Mouse (Mus musculus) left cerebral cortex, adult 18-20 months (tissue): Measurements from ENCODE around the gene Eif2s1. TPM values are rescaled to one million over a fixed set of nuclear protein-coding genes. Genes with fewer than 3 reads are reported as not detected.
"Not testable (repeated sequence)": the region's sequence is repeated elsewhere in the genome, so short reads cannot be mapped to it uniquely, and the experiment has no call there.

Experiments
- DNase-seq, 2 experiments: peaks; one replicate each; pipeline ENCODE4 v3.0.0; 2021 to 2022; ENCODE audit warnings: low spot score in 2 of 2, mixed read lengths in 1 of 2
- total RNA-seq, 2 experiments: library from RNA; stranded (reverse); gene quantifications; 2 replicates each; pipeline ENCODE4 v1.2.3; 2021

Gene Eif2s1
- total RNA-seq, 2 experiments from 2014 or later: 48.9 to 52.7 TPM

- DNase-seq: peak; percentile 28 to 60
Observed at GRCm38 (mm10) chr12:78911707-78912417, 50.2 kb downstream of the Eif2s1 start.

- no peak for DNase-seq
Observed at GRCm38 (mm10) chr12:78914458-78914857, 52.8 kb downstream of the Eif2s1 start.

- no peak for DNase-seq
Observed at GRCm38 (mm10) chr12:78915561-78915960, 53.9 kb downstream of the Eif2s1 start.

- no peak for DNase-seq
Observed at GRCm38 (mm10) chr12:78916278-78916677, 54.7 kb downstream of the Eif2s1 start.

- DNase-seq: peak; percentile 87 to 88
Observed at GRCm38 (mm10) chr12:78918227-78919078, 56.8 kb downstream of the Eif2s1 start.

GRCm38 (mm10) chr12:78919079-78919712 is 57.6 kb downstream of the Eif2s1 start:
- peak; percentile 61 to 72 for DNase-seq

GRCm38 (mm10) chr12:78921421-78921820 is 59.8 kb downstream of the Eif2s1 start:
- DNase-seq: no peak

- no peak for DNase-seq
Observed at GRCm38 (mm10) chr12:78922058-78922457, 60.4 kb downstream of the Eif2s1 start.

GRCm38 (mm10) chr12:78922977-78923376 is 61.4 kb downstream of the Eif2s1 start:
- DNase-seq: not testable (repeated sequence)

- DNase-seq: peak in 1 of 2 experiments; percentile 14
Observed at GRCm38 (mm10) chr12:78923539-78924189, 62.0 kb downstream of the Eif2s1 start.

GRCm38 (mm10) chr12:78927287-78927686 is 65.7 kb downstream of the Eif2s1 start:
- no peak for DNase-seq

GRCm38 (mm10) chr12:78929900-78930299 is 68.3 kb downstream of the Eif2s1 start:
- no peak for DNase-seq

GRCm38 (mm10) chr12:78936494-78936893 is 74.9 kb downstream of the Eif2s1 start:
- DNase-seq: no peak

Other genes with a start within 250 kb of the Eif2s1 start
- gene Fam71d, start 170.3 kb upstream of the Eif2s1 start, total RNA-seq: 1 to 10 TPM in 1 of 2 experiments, under 1 TPM in 1; 0.35 to 1.8 TPM
- gene Mpp5, start 112.9 kb upstream of the Eif2s1 start, total RNA-seq: 10 to 100 TPM; 23.6 to 27.7 TPM
- gene Atp6v1d, start 181 bp upstream of the Eif2s1 start, total RNA-seq: 100 to 1,000 TPM; 301 to 302 TPM
- gene Plek2, start 45.1 kb downstream of the Eif2s1 start, total RNA-seq: under 1 TPM; 0.21 to 0.30 TPM
- 10 to 100 TPM; 24.8 to 25.5 TPM for gene Tmem229b, start 145.8 kb downstream of the Eif2s1 start, total RNA-seq
- 10 to 100 TPM in 1 of 2 experiments, 1 to 10 TPM in 1; 9.9 to 12.5 TPM for gene Plekhh1, start 167.3 kb downstream of the Eif2s1 start, total RNA-seq
- gene Pigh, start 227.8 kb downstream of the Eif2s1 start, total RNA-seq: 1 to 10 TPM; 8.3 to 9.6 TPM